Mouse (Mus musculus) liver, embryonic 16.5 days (tissue): ENCODE measurements around the gene Pcsk4. TPM values are rescaled to one million over a fixed set of nuclear protein-coding genes. Genes with fewer than 3 reads are reported as not detected.

Source experiments
- ATAC-seq: fragments of 200-750 bp; cut with Nextera tagmentation; 2 replicates; pipeline ENCODE4 v1.8.0; 2017; ENCODE audit warnings: low read depth, mild to moderate bottlenecking, moderate number of reproducible peaks, moderate library complexity
- H3K27ac ChIP-seq: fragments of 300-500 bp; sonication (generic); 2 replicates; pipeline ENCODE4 v1.5.1; 2014; ENCODE audit warnings: mild to moderate bottlenecking, low read length
- H3K27me3 ChIP-seq: fragments of 300-500 bp; sonication (generic); 2 replicates; pipeline ENCODE4 v1.6.1; 2014; ENCODE audit warnings: low read depth, low read length, mixed read lengths; ENCODE audit not compliant: control insufficient read depth, insufficient read depth
- H3K36me3 ChIP-seq: fragments of 300-500 bp; sonication (generic); 2 replicates; pipeline ENCODE4 v1.6.1; 2014; ENCODE audit warnings: mild to moderate bottlenecking; ENCODE audit not compliant: control insufficient read depth, insufficient read depth
- H3K4me1 ChIP-seq: fragments of 300-500 bp; sonication (generic); 2 replicates; pipeline ENCODE4 v1.6.1; 2014; ENCODE audit warnings: low read depth, low read length, mixed read lengths; ENCODE audit not compliant: control insufficient read depth
- H3K4me2 ChIP-seq: fragments of 300-500 bp; sonication (generic); 2 replicates; pipeline ENCODE4 v1.6.1; 2014; ENCODE audit warnings: low read depth, low read length, mixed read lengths
- H3K4me3 ChIP-seq: fragments of 300-500 bp; sonication (generic); 2 replicates; pipeline ENCODE4 v1.5.1; 2014; ENCODE audit warnings: low read depth, mild to moderate bottlenecking, low read length
- H3K9ac ChIP-seq: fragments of 300-500 bp; sonication (generic); 2 replicates; pipeline ENCODE4 v1.6.1; 2014; ENCODE audit warnings: low read depth, low read length
- H3K9me3 ChIP-seq: fragments of 300-500 bp; sonication (generic); replicated peaks from 2 replicates; pipeline ENCODE4 v1.6.1; 2016; ENCODE audit warnings: low read length; ENCODE audit not compliant: control insufficient read depth
- WGBS: fragments of 180-500 bp; shearing (Covaris S2); extraction: QIAGEN DNeasy Blood & Tissue Kit; methylation state at CpG from one replicate; pipeline ENCODE4 v1.1.7; 2014; ENCODE audit not compliant: insufficient replicate concordance; 5-methylcytosine and 5-hydroxymethylcytosine counted together
- polyA plus RNA-seq: library from polyadenylated mRNA; unstranded; fragments of >200 nt; fragmentation: Nextera tagmentation; extraction: Ambion mirVana; gene quantifications from 2 replicates; pipeline ENCODE4 v1.2.1, GENCODE M21; 2015

Gene Pcsk4
- polyA plus RNA-seq: 3.5 and 4.0 TPM in 2 replicates

- Histone ChIP-seq H3K4me3 (peak within 1 kb of the TSS; percentile 70), H3K9me3 (no peaks in the 10 kb centered on the region), H3K27me3 (no peaks in the 10 kb centered on the region), H3K27ac (peak within 1 kb of the TSS; percentile 98), H3K4me1 (peaks cover 53% of the 10 kb centered on the region), H3K4me2 (peak within 1 kb of the TSS; percentile 97), H3K36me3 (peaks cover 3% of the 10 kb centered on the region), H3K9ac (peak within 1 kb of the TSS; percentile 73)
- 5% methylated on average over 36 of the region's 36 CpGs for WGBS
- ATAC-seq: peak; percentile 85
These were observed at the start of gene Pcsk4, which contains the start of gene Reep6 for GRCm38 (mm10) chr10:80329273-80330081. Gene Pcsk4, minus strand, starts transcription at chr10:80329498. Gene Reep6, plus strand, starts transcription at chr10:80329953.

GRCm38 (mm10) chr10:80377716-80378115 is 48.4 kb upstream of the Pcsk4 start:
- H3K36me3 ChIP-seq: peaks cover 17% of the 10 kb centered on the region
- no peaks in the 10 kb centered on the region for H3K9me3 ChIP-seq
- no peak overlapping the region for H3K9ac ChIP-seq
- H3K4me1 ChIP-seq: no peaks in the 10 kb centered on the region
- no peak overlapping the region for H3K4me2 ChIP-seq
- H3K27ac ChIP-seq: no peak overlapping the region
- H3K27me3 ChIP-seq: peaks cover 2% of the 10 kb centered on the region
- ATAC-seq: no peak
- WGBS: 45% methylated on average over 10 of the region's 10 CpGs
- no peak overlapping the region for H3K4me3 ChIP-seq

GRCm38 (mm10) chr10:80376160-80376559 is 46.9 kb upstream of the Pcsk4 start:
- no peaks in the 10 kb centered on the region for H3K4me1 ChIP-seq
- H3K27me3 ChIP-seq: peaks cover 8% of the 10 kb centered on the region
- peaks cover 4% of the 10 kb centered on the region; the same call in 1 of the 2 replicates for H3K36me3 ChIP-seq
- H3K9ac ChIP-seq: no peak overlapping the region
- H3K9me3 ChIP-seq: no peaks in the 10 kb centered on the region
- WGBS: 3% methylated on average over 7 of the region's 7 CpGs
- peak; percentile 27; the same call in 1 of the 2 replicates for ATAC-seq
- no peak overlapping the region for H3K4me2 ChIP-seq
- no peak overlapping the region for H3K27ac ChIP-seq
- no peak overlapping the region for H3K4me3 ChIP-seq

GRCm38 (mm10) chr10:80374063-80374462 is 44.8 kb upstream of the Pcsk4 start:
- no peak overlapping the region for H3K27ac ChIP-seq
- no peak for ATAC-seq
- no peaks in the 10 kb centered on the region for H3K36me3 ChIP-seq
- H3K9ac ChIP-seq: no peak overlapping the region
- no peak overlapping the region for H3K4me2 ChIP-seq
- WGBS: 16% methylated on average over 6 of the region's 6 CpGs
- no peak overlapping the region for H3K4me3 ChIP-seq
- H3K4me1 ChIP-seq: no peaks in the 10 kb centered on the region
- no peaks in the 10 kb centered on the region for H3K9me3 ChIP-seq
- H3K27me3 ChIP-seq: peaks cover 8% of the 10 kb centered on the region

- no peak overlapping the region for H3K4me3 ChIP-seq
- peaks cover 8% of the 10 kb centered on the region for H3K27me3 ChIP-seq
- H3K36me3 ChIP-seq: no peaks in the 10 kb centered on the region
- no peak for ATAC-seq
- no peaks in the 10 kb centered on the region for H3K4me1 ChIP-seq
- no peaks in the 10 kb centered on the region for H3K9me3 ChIP-seq
- H3K4me2 ChIP-seq: no peak overlapping the region
- no peak overlapping the region for H3K27ac ChIP-seq
- H3K9ac ChIP-seq: no peak overlapping the region
- 74% methylated on average over 6 of the region's 6 CpGs for WGBS
These were observed 43.4 kb upstream of the Pcsk4 start for GRCm38 (mm10) chr10:80372706-80373105.

- no peaks in the 10 kb centered on the region for H3K36me3 ChIP-seq
- H3K9ac ChIP-seq: no peak overlapping the region
- no peak overlapping the region for H3K27ac ChIP-seq
- H3K27me3 ChIP-seq: peaks cover 13% of the 10 kb centered on the region
- no peak overlapping the region for H3K4me3 ChIP-seq
- H3K4me1 ChIP-seq: no peaks in the 10 kb centered on the region
- 47% methylated on average over 9 of the region's 9 CpGs for WGBS
- no peak for ATAC-seq
- H3K4me2 ChIP-seq: no peak overlapping the region
- no peaks in the 10 kb centered on the region for H3K9me3 ChIP-seq
These were observed 42.7 kb upstream of the Pcsk4 start for GRCm38 (mm10) chr10:80371983-80372382.

GRCm38 (mm10) chr10:80371411-80371966 is 42.2 kb upstream of the Pcsk4 start:
- Histone ChIP-seq H3K4me1 (no peaks in the 10 kb centered on the region), H3K27ac (no peak overlapping the region), H3K9ac (no peak overlapping the region), H3K9me3 (no peaks in the 10 kb centered on the region), H3K4me2 (no peak overlapping the region), H3K27me3 (peaks cover 13% of the 10 kb centered on the region), H3K36me3 (no peaks in the 10 kb centered on the region), H3K4me3 (no peak overlapping the region)
- 10% methylated on average over 12 of the region's 12 CpGs for WGBS
- ATAC-seq: no peak

GRCm38 (mm10) chr10:80369995-80370747 is 40.9 kb upstream of the Pcsk4 start:
- Histone ChIP-seq H3K4me1 (no peaks in the 10 kb centered on the region), H3K4me2 (no peak overlapping the region), H3K9me3 (no peaks in the 10 kb centered on the region), H3K27ac (no peak overlapping the region), H3K9ac (no peak overlapping the region), H3K4me3 (no peak overlapping the region), H3K36me3 (no peaks in the 10 kb centered on the region), H3K27me3 (peaks cover 14% of the 10 kb centered on the region)
- WGBS: 65% methylated on average over 21 of the region's 21 CpGs
- ATAC-seq: no peak
